Mouse (Mus musculus) small intestine, adult 2 months (tissue): ENCODE measurements around the gene Sez6l.

ENCODE experiments used
- CTCF ChIP-seq: fragments of 200-500 bp; IDR thresholded peaks from 2 replicates; pipeline ENCODE4 v1.5.1; 2012; ENCODE audit warnings: low read depth, mild to moderate bottlenecking, control low read depth, inconsistent platforms, low read length, moderate library complexity, mixed read lengths; ENCODE audit not compliant: insufficient replicate concordance, insufficient read length; ENCODE audit errors: extremely low read depth
- POLR2A ChIP-seq: fragments of 200-500 bp; IDR thresholded peaks from 2 replicates; pipeline ENCODE4 v1.6.1; 2012; ENCODE audit warnings: low read depth, mild to moderate bottlenecking, control low read depth, inconsistent platforms, low read length, moderate library complexity

DNA sequence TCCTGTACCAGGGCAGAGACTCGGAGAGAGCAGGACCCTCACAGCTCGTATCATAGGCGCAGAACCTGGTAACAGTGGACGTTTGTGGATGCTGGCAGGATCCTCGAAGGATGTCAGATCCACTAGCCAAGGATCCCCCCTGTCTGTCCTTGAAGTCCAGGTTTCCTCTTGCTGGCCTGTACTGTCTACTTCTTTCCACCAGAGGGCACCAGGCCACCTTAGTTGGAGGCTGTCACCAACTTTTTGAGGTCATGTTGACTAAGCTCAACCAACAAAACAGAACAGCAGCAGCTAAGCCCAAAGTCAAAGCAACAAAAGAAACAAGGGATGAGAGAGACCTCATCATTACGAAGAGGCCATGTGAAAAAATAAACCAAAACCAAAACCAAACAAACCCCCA is 106.8 kb downstream of the Sez6l start:
- TF ChIP-seq CTCF (peak; percentile 77; the same call in 1 of the 2 replicates), POLR2A (no peak)
